Mouse (Mus musculus) liver, adult 2 months (tissue): ENCODE results near the gene Mboat1. TPM values are rescaled to one million over a fixed set of nuclear protein-coding genes. Genes with fewer than 3 reads are reported as not detected.

Experiments used
- DNase-seq: peaks from one replicate; pipeline ENCODE4 v3.0.0-alpha.2; 2011; ENCODE audit warnings: low read depth, low spot score; ENCODE audit errors: extremely low read depth
- H3K27ac ChIP-seq: fragments of 200-500 bp; replicated peaks from 2 replicates; pipeline ENCODE4 v1.5.1; 2012; ENCODE audit warnings: low read depth, mild to moderate bottlenecking, control low read depth, inconsistent platforms, low read length; ENCODE audit not compliant: insufficient read depth
- H3K27me3 ChIP-seq: fragments of 200-500 bp; 2 replicates; pipeline ENCODE4 v1.6.1; 2012; ENCODE audit warnings: mild to moderate bottlenecking, moderate library complexity, low read length, inconsistent platforms; ENCODE audit not compliant: control insufficient read depth, insufficient read depth
- H3K36me3 ChIP-seq: fragments of 200-500 bp; 2 replicates; pipeline ENCODE4 v1.6.1; 2012; ENCODE audit warnings: low read length, inconsistent platforms; ENCODE audit not compliant: control insufficient read depth, insufficient read depth
- H3K4me1 ChIP-seq: fragments of 200-500 bp; 2 replicates; pipeline ENCODE4 v1.6.1; 2011; ENCODE audit warnings: low read length; ENCODE audit not compliant: control insufficient read depth, insufficient read depth
- H3K4me3 ChIP-seq: fragments of 200-500 bp; 2 replicates; pipeline ENCODE4 v1.5.1; 2011; ENCODE audit warnings: low read depth, mild to moderate bottlenecking, control low read depth, low read length, moderate library complexity; ENCODE audit not compliant: insufficient read depth
- H3K79me2 ChIP-seq: fragments of 200-500 bp; 2 replicates; pipeline ENCODE4 v1.6.1; 2012; ENCODE audit warnings: inconsistent platforms, mild to moderate bottlenecking, low read length, moderate library complexity; ENCODE audit not compliant: control insufficient read depth, insufficient read depth
- H3K9ac ChIP-seq: fragments of 200-500 bp; 2 replicates; pipeline ENCODE4 v1.6.1; 2012; ENCODE audit warnings: low read depth, mild to moderate bottlenecking, control low read depth, inconsistent platforms, low read length
- CTCF ChIP-seq: fragments of 200-500 bp; IDR thresholded peaks from 2 replicates; pipeline ENCODE4 v1.5.1; 2011; ENCODE audit warnings: low read depth, low read length, control low read depth
- POLR2A ChIP-seq: fragments of 200-500 bp; IDR thresholded peaks from 2 replicates; pipeline ENCODE4 v1.6.1; 2011; ENCODE audit warnings: low read length, control low read depth; ENCODE audit not compliant: insufficient read depth; ENCODE audit errors: extremely low read depth
- WGBS: fragments of 180-500 bp; shearing (Covaris S2); methylation state at CpG from one replicate; pipeline ENCODE4 v1.1.7; 2018; 5-methylcytosine and 5-hydroxymethylcytosine counted together
- polyA plus RNA-seq: library from polyadenylated mRNA; depleted of rRNA; stranded (reverse); fragments of >200 nt; gene quantifications from 2 replicates; pipeline ENCODE4 v1.2.3, GENCODE M21; 2012; rRNA removed
- total RNA-seq: library from RNA; depleted of rRNA; stranded (reverse); fragments of >200 nt; gene quantifications from 2 replicates; pipeline ENCODE4 v1.2.3, GENCODE M21; 2014; rRNA removed

Gene Mboat1
- total and polyA plus RNA-seq, 2 experiments: 0.28 to 0.55 TPM

- H3K36me3 ChIP-seq: no peaks in the 10 kb centered on the region
- TF ChIP-seq CTCF (no peak), POLR2A (no peak)
- H3K27me3 ChIP-seq: no peaks in the 10 kb centered on the region
- WGBS: 73% methylated on average over 5 of the region's 5 CpGs
- no peak overlapping the region for H3K4me3 ChIP-seq
- no peak for DNase-seq
- H3K27ac ChIP-seq: no peak overlapping the region
- no peaks in the 10 kb centered on the region; the same call in 1 of the 2 replicates for H3K4me1 ChIP-seq
- H3K79me2 ChIP-seq: no peaks in the 10 kb centered on the region
- no peak overlapping the region for H3K9ac ChIP-seq
Measured at GRCm38 (mm10) chr13:30264765-30265164, 128.5 kb downstream of the Mboat1 start.

GRCm38 (mm10) chr13:30266036-30266435, 129.7 kb downstream of the Mboat1 start:
- WGBS: 90% methylated on average over 11 of the region's 11 CpGs
- no peak overlapping the region for H3K4me3 ChIP-seq
- H3K36me3 ChIP-seq: no peaks in the 10 kb centered on the region
- TF ChIP-seq CTCF: no peak
- no peak for TF ChIP-seq POLR2A
- H3K9ac ChIP-seq: no peak overlapping the region
- no peak overlapping the region for H3K27ac ChIP-seq
- H3K4me1 ChIP-seq: no peaks in the 10 kb centered on the region
- no peak for DNase-seq
- no peaks in the 10 kb centered on the region for H3K79me2 ChIP-seq
- no peaks in the 10 kb centered on the region for H3K27me3 ChIP-seq

GRCm38 (mm10) chr13:30272040-30272686, 135.9 kb downstream of the Mboat1 start:
- 17% methylated on average over 6 of the region's 6 CpGs for WGBS
- Histone ChIP-seq H3K27ac (no peak overlapping the region), H3K4me1 (no peaks in the 10 kb centered on the region), H3K36me3 (no peaks in the 10 kb centered on the region), H3K27me3 (no peaks in the 10 kb centered on the region), H3K9ac (no peak overlapping the region), H3K4me3 (no peak overlapping the region), H3K79me2 (no peaks in the 10 kb centered on the region)
- peak; percentile 46 for DNase-seq
- TF ChIP-seq POLR2A: no peak
- peak; percentile 78 for TF ChIP-seq CTCF

Other genes starting within 250 kb of the Mboat1 start
- 1.7 TPM in 2 replicates for gene E2f3, start 150.4 kb upstream of the Mboat1 start, total RNA-seq
- 1.9 TPM in 2 replicates for gene E2f3, start 150.4 kb upstream of the Mboat1 start, polyA plus RNA-seq
- gene Agtr1a, start 200.0 kb downstream of the Mboat1 start, total RNA-seq: 45.2 and 55.2 TPM in 2 replicates
- gene Agtr1a, start 200.0 kb downstream of the Mboat1 start, polyA plus RNA-seq: 86.5 and 95.1 TPM in 2 replicates